Mouse (Mus musculus): ENCODE measurements around the gene Slitrk3.
"Not testable (repeated sequence)": the region's sequence is repeated elsewhere in the genome, so short reads cannot be mapped to it uniquely, and the experiment has no call there.

The Slitrk3 gene

GRCm38 (mm10) chr3:73057197-73057811 is at the start of gene Slitrk3:
Slitrk3 (minus strand) TSS chr3:73057803.
- no peak for DNase-seq (ENCODE audit: low read depth, low spot score)

GRCm38 (mm10) chr3:73094445-73094844 is 36.8 kb upstream of the Slitrk3 start:
- not testable (repeated sequence) for DNase-seq (ENCODE audit: low read depth, low spot score)

- no peak for DNase-seq (ENCODE audit: low read depth, low spot score)
Measured at GRCm38 (mm10) chr3:73084620-73085019, 27.0 kb upstream of the Slitrk3 start.

GRCm38 (mm10) chr3:73065823-73066755 is 8.5 kb upstream of the Slitrk3 start:
- no peak for DNase-seq (ENCODE audit: low read depth, low spot score)

- DNase-seq (ENCODE audit: low read depth, low spot score) = no peak
Measured at GRCm38 (mm10) chr3:73058190-73058589, 587 bp upstream of the Slitrk3 start.

- DNase-seq (ENCODE audit: low read depth, low spot score) = no peak
Measured at GRCm38 (mm10) chr3:73056492-73057196, 959 bp downstream of the Slitrk3 start.

GRCm38 (mm10) chr3:73056044-73056438 is 1.6 kb downstream of the Slitrk3 start:
- no peak for DNase-seq (ENCODE audit: low read depth, low spot score)

- DNase-seq (ENCODE audit: low read depth, low spot score) = no peak
Measured at GRCm38 (mm10) chr3:73055399-73056043, 2.1 kb downstream of the Slitrk3 start.

- no peak for DNase-seq (ENCODE audit: low read depth, low spot score)
Measured at GRCm38 (mm10) chr3:73053451-73053931, 4.1 kb downstream of the Slitrk3 start.

- DNase-seq (ENCODE audit: low read depth, low spot score) = peak; percentile 11
Measured at GRCm38 (mm10) chr3:73046248-73046647, 11.4 kb downstream of the Slitrk3 start.

GRCm38 (mm10) chr3:73042256-73042655 is 15.3 kb downstream of the Slitrk3 start:
- DNase-seq (ENCODE audit: low read depth, low spot score) = no peak

GRCm38 (mm10) chr3:73006045-73006444 is 51.6 kb downstream of the Slitrk3 start:
- no peak for DNase-seq (ENCODE audit: low read depth, low spot score)

- DNase-seq (ENCODE audit: low read depth, low spot score) = no peak
Measured at GRCm38 (mm10) chr3:73002933-73003696, 54.5 kb downstream of the Slitrk3 start.

- DNase-seq (ENCODE audit: low read depth, low spot score) = no peak
Measured at GRCm38 (mm10) chr3:72997517-72997916, 60.1 kb downstream of the Slitrk3 start.
